Mouse (Mus musculus) embryonic facial prominence, embryonic 15.5 days (tissue): ENCODE measurements around the gene Aifm3. TPM values are rescaled to one million over a fixed set of nuclear protein-coding genes. Genes with fewer than 3 reads are reported as not detected.
A peak's percentile ranks its signal among the peaks of the same experiment; 100 is the strongest.
"Not testable (repeated sequence)": the region's sequence is repeated elsewhere in the genome, so short reads cannot be mapped to it uniquely, and the experiment has no call there.

Experiments used
- ATAC-seq: fragments of 200-750 bp; cut with Nextera tagmentation; 2 replicates; pipeline ENCODE4 v1.8.0; 2017; ENCODE audit warnings: low read depth, moderate TSS enrichment; ENCODE audit not compliant: insufficient number of reproducible peaks, low FRiP score, low TSS enrichment
- H3K27ac ChIP-seq: fragments of 300-500 bp; sonication (generic); replicated peaks from 2 replicates; pipeline ENCODE4 v1.5.1; 2015; ENCODE audit warnings: mild to moderate bottlenecking, inconsistent platforms
- H3K27me3 ChIP-seq: fragments of 300-500 bp; sonication (generic); 2 replicates; pipeline ENCODE4 v1.6.1; 2015; ENCODE audit warnings: inconsistent platforms
- H3K36me3 ChIP-seq: fragments of 300-500 bp; sonication (generic); 2 replicates; pipeline ENCODE4 v1.6.1; 2015; ENCODE audit warnings: mild to moderate bottlenecking, inconsistent platforms
- H3K4me1 ChIP-seq: fragments of 300-500 bp; sonication (generic); 2 replicates; pipeline ENCODE4 v1.6.1; 2015; ENCODE audit warnings: inconsistent platforms
- H3K4me2 ChIP-seq: fragments of 300-500 bp; sonication (generic); replicated peaks from 2 replicates; pipeline ENCODE4 v1.6.1; 2015; ENCODE audit warnings: mild to moderate bottlenecking, inconsistent platforms
- H3K4me3 ChIP-seq: fragments of 300-500 bp; sonication (generic); replicated peaks from 2 replicates; pipeline ENCODE4 v1.5.1; 2015; ENCODE audit warnings: mild to moderate bottlenecking, inconsistent platforms
- H3K9ac ChIP-seq: fragments of 300-500 bp; sonication (generic); 2 replicates; pipeline ENCODE4 v1.6.1; 2015; ENCODE audit warnings: inconsistent platforms
- H3K9me3 ChIP-seq: fragments of 300-500 bp; sonication (generic); replicated peaks from 2 replicates; pipeline ENCODE4 v1.6.1; 2016; ENCODE audit warnings: inconsistent platforms
- WGBS: fragments of 180-500 bp; shearing (Covaris S2); methylation state at CpG from one replicate; pipeline ENCODE4 v1.1.7; 2015; 5-methylcytosine and 5-hydroxymethylcytosine counted together
- polyA plus RNA-seq: library from polyadenylated mRNA; unstranded; fragments of >200 nt; fragmentation: Nextera tagmentation; extraction: Ambion mirVana; gene quantifications from 2 replicates; pipeline ENCODE4 v1.2.1, GENCODE M21; 2015

Aifm3 gene
- polyA plus RNA-seq, 1 experiment from 2014 or later: 4.3 TPM

DNA sequence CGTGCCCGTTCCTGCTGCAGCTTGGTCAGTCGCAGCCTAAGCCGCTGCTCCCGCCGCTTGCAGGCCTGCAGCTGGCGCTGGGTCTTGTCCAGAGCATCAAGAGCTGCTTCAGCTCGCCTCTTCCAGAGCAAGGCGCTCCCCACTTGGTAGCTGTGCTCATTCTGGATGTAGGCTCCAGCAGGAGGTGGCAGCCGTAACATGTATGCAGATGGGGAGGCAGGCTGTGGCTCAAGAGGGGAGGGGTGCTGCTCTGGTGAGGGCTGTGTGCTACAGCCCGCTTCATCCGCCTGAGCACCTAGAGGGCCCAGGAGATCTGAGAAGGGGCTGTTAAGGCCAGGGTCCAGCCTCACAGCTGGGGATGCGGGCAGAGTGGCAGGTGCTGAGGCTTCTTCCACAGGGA lies 38.9 kb downstream of the Aifm3 start:
- no peak overlapping the region for H3K27ac ChIP-seq
- no peaks in the 10 kb centered on the region for H3K27me3 ChIP-seq
- no peak overlapping the region for H3K9ac ChIP-seq
- H3K4me2 ChIP-seq: no peak overlapping the region
- no peaks in the 10 kb centered on the region for H3K9me3 ChIP-seq
- H3K4me3 ChIP-seq: no peak overlapping the region
- peaks cover 22% of the 10 kb centered on the region for H3K4me1 ChIP-seq
- no peak for ATAC-seq
- 85% methylated on average over 13 of the region's 13 CpGs for WGBS
- H3K36me3 ChIP-seq: peaks cover 58% of the 10 kb centered on the region

DNA sequence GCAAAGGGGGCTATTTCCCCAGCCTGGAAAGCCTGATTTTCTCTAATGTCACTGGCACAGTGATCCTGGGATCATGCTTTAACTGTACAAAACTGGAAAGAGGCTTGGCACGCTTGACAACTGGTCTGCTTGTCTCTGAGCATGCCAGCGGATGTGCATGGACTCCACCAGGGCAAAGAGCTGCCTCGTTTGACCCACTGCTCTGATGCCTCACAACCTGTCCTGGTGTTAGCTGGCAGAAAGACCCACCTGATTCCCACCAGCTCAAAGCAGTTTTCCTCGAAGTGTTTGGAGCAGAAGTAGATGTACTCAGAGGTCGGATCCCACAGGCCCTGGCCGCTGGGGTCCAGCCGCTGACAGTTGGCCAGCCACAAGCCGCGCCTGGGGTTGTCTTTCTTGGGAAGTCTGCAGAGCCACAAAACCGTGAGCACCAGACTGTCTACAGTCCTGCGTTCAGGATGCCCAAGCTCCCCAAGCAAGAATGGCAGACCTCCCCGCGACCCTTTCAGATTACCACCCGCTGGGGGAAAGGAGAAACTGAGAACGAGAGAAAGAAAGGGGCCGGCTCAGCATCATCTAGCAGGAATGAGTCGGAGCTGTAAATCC lies 40.7 kb downstream of the Aifm3 start:
- peaks cover 22% of the 10 kb centered on the region for H3K4me1 ChIP-seq
- peak overlapping the region; percentile 58 for H3K9ac ChIP-seq
- H3K4me3 ChIP-seq: peak overlapping the region; percentile 63
- no peak for ATAC-seq
- peak overlapping the region; percentile 75 for H3K4me2 ChIP-seq
- 13% methylated on average over 17 of the region's 17 CpGs for WGBS
- no peaks in the 10 kb centered on the region for H3K9me3 ChIP-seq
- H3K27me3 ChIP-seq: no peaks in the 10 kb centered on the region
- H3K27ac ChIP-seq: peak overlapping the region; percentile 97
- H3K36me3 ChIP-seq: peaks cover 43% of the 10 kb centered on the region

DNA sequence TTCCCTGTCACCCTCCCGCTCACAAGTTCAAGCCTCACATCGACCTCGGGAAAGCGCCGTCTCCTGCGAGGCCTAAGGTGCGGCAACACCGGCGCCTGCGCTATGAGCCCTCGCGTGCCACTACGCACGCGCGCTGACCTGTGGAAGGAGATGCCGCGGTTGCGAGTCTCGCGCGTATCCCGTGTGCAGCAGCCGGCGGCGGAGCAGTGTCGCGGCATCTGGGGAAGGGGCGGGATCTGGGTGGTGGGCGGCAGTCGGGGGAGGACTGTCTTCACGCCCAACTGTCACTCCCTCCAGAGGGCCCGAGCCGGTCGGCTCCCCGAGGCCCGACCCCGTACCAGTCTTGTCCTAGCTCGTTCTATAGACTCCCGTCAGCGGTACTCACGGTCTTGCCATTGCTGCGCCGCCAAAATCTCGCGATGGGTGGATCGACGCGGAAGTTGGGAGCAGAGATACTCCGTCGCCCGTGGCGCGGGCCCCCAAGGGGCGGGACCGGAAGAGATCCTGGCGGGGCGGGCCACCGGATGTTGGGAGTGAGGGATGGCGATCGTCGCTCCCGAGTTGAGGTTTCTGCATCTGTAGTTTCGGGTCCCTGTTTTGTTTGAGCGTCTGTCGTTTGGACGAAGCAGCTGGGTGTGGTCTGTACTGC lies 41.4 kb downstream of the Aifm3 start, which contains the start of gene Thap7:
Gene Thap7, minus strand, starts transcription at position 497 of the 649 bp plus-strand sequence.
- Histone ChIP-seq H3K4me3 (peak within 1 kb of the TSS; percentile 63), H3K27ac (peak within 1 kb of the TSS; percentile 97), H3K9ac (peak within 1 kb of the TSS; percentile 58), H3K4me2 (peak within 1 kb of the TSS; percentile 75), H3K9me3 (no peaks in the 10 kb centered on the region), H3K27me3 (no peaks in the 10 kb centered on the region), H3K36me3 (peaks cover 36% of the 10 kb centered on the region), H3K4me1 (peaks cover 22% of the 10 kb centered on the region)
- peak; percentile 96 for ATAC-seq
- WGBS: under 1% methylated on average over 67 of the region's 67 CpGs

GRCm38 (mm10) chr16:17532271-17532670 lies 42.9 kb downstream of the Aifm3 start:
- no peak for ATAC-seq

DNA sequence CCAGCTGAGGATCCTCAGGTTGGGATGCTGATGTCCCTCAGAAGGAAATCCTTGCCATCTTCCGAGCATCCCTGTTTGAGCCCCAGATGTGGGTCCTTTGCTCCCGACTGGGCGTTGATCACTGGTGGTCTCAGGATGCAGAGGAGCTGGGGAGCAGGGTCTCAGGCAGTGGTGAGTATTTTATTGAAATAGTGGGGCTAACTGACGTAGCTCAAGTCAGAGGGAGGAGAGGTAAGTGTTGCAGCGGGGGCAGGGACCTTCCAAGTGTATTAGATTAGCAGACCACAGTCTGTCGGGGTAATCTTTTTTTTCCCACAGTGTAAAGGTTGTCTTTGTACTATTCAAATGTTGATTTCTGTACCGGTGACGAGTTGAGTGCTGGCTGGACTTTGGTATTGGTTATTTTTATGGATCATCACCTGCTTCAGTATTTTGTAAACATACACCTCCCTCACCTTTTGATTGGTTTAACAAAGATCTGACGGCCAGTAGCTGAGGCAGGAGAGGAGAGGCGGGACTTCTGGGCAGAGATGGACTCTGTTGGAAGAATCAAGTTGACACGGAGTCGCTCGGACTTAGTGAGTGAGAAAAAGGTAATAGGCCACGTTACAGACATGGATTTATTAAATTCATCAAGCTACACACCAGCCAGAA lies 43.4 kb downstream of the Aifm3 start:
- Histone ChIP-seq H3K4me1 (peaks cover 22% of the 10 kb centered on the region), H3K9me3 (no peaks in the 10 kb centered on the region), H3K36me3 (peaks cover 16% of the 10 kb centered on the region), H3K27me3 (no peaks in the 10 kb centered on the region), H3K4me2 (no peak overlapping the region), H3K9ac (no peak overlapping the region), H3K4me3 (no peak overlapping the region), H3K27ac (no peak overlapping the region)
- no peak for ATAC-seq
- 72% methylated on average over 14 of the region's 14 CpGs for WGBS

More at GRCm38 (mm10) chr16:17532271-17532670, 42.9 kb downstream of the Aifm3 start:
- H3K4me3 ChIP-seq: no peak overlapping the region
- no peaks in the 10 kb centered on the region for H3K27me3 ChIP-seq
- peaks cover 22% of the 10 kb centered on the region for H3K4me1 ChIP-seq
- WGBS: 51% methylated on average over 4 of the region's 4 CpGs
- no peak overlapping the region for H3K27ac ChIP-seq
- no peaks in the 10 kb centered on the region for H3K9me3 ChIP-seq
- peaks cover 21% of the 10 kb centered on the region for H3K36me3 ChIP-seq
- no peak overlapping the region for H3K4me2 ChIP-seq
- no peak overlapping the region for H3K9ac ChIP-seq

DNA sequence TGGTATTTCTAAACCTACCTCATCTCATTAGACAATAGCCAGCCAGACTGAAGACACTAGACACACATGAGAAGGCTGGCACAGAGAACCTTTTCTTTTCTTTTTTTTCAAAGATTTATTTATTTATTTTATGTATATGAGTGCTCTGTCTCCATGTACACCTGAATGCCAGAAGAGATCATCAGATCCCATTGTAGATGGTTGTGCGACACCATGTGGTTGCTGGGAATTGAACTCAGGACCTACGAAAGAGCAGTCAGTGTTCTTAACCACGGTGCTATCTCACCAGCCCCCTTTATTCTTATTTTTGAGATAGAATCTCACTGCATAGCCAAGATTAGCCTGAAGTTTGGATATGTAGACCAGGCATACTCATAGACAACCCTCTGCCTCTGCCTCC lies 47.2 kb downstream of the Aifm3 start:
- ATAC-seq: no peak
- H3K4me2 ChIP-seq: no peak overlapping the region
- H3K4me3 ChIP-seq: no peak overlapping the region
- peaks cover 5% of the 10 kb centered on the region for H3K4me1 ChIP-seq
- no peak overlapping the region for H3K27ac ChIP-seq
- 89% methylated on average over 3 of the region's 3 CpGs for WGBS
- H3K9ac ChIP-seq: no peak overlapping the region
- peaks cover 4% of the 10 kb centered on the region; the same call in 1 of the 2 replicates for H3K27me3 ChIP-seq
- H3K9me3 ChIP-seq: no peaks in the 10 kb centered on the region
- H3K36me3 ChIP-seq: no peaks in the 10 kb centered on the region

- ATAC-seq: no peak
- no peak overlapping the region for H3K4me2 ChIP-seq
Observed at GRCm38 (mm10) chr16:17542632-17543031, 53.2 kb downstream of the Aifm3 start.

GRCm38 (mm10) chr16:17552837-17553236 lies 63.4 kb downstream of the Aifm3 start:
- Histone ChIP-seq H3K27ac (no peak overlapping the region), H3K36me3 (no peaks in the 10 kb centered on the region), H3K4me2 (no peak overlapping the region), H3K27me3 (no peaks in the 10 kb centered on the region), H3K4me1 (peaks cover 10% of the 10 kb centered on the region), H3K9ac (no peak overlapping the region), H3K9me3 (no peaks in the 10 kb centered on the region), H3K4me3 (no peak overlapping the region)
- no peak for ATAC-seq
- WGBS: 82% methylated on average over 7 of the region's 7 CpGs

More at GRCm38 (mm10) chr16:17542632-17543031, 53.2 kb downstream of the Aifm3 start:
- H3K27me3 ChIP-seq: peaks cover 4% of the 10 kb centered on the region; the same call in 1 of the 2 replicates
- WGBS: 55% methylated on average over 2 of the region's 2 CpGs
- no peak overlapping the region for H3K9ac ChIP-seq
- H3K4me1 ChIP-seq: no peaks in the 10 kb centered on the region
- H3K4me3 ChIP-seq: no peak overlapping the region
- no peaks in the 10 kb centered on the region for H3K9me3 ChIP-seq
- H3K36me3 ChIP-seq: no peaks in the 10 kb centered on the region
- H3K27ac ChIP-seq: no peak overlapping the region

DNA sequence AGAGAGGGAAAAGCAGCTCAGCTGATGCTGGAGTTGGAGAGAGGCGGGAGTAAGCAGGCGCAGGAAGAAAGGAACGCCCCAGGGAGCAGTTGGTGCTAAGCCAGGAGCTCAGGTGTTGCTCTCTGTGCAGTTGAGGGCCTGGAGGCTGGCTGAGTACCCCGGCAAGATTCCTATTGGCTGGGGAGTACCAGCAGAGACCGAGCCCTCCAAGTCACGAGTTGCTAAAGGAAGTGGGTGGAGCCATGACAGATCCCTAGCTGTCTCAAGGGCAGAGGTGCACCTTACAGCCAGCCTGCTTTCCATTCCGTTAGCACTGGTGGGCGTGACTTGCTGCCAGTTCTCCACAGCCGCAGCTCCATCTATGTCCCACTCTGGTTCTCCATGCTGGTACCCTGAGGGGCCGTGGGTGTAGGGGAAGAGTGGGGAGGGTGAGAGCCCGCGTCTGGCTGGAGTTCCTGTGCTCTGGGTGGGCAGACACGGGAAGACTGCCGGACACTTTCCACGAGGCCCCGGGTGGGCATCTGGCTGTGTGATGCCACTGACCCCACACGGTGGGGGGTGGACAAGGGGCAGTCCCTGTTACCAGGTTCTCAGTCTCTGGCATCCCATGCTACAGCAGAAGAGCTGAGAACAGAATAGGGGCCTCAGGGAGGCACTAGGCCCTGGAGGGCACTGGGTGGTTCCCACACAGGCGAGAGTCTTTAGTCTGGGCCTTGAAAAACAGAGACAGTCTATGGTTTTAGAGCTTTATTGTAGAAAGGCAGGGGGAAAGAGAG lies 64.7 kb downstream of the Aifm3 start:
- no peak overlapping the region for H3K9ac ChIP-seq
- peak overlapping the region; percentile 17 for H3K4me3 ChIP-seq
- H3K27ac ChIP-seq: no peak overlapping the region
- H3K9me3 ChIP-seq: no peaks in the 10 kb centered on the region
- H3K27me3 ChIP-seq: 0 out of 2 replicates have a peak, but pooled peaks cover 2% of the 10 kb centered on the region
- H3K4me2 ChIP-seq: peak overlapping the region; percentile 40
- H3K4me1 ChIP-seq: peaks cover 16% of the 10 kb centered on the region
- ATAC-seq: peak; percentile 89
- no peaks in the 10 kb centered on the region for H3K36me3 ChIP-seq
- 7% methylated on average over 18 of the region's 18 CpGs for WGBS

- H3K36me3 ChIP-seq, H3K27ac ChIP-seq, H3K27me3 ChIP-seq, H3K9me3 ChIP-seq, H3K9ac ChIP-seq, ATAC-seq, H3K4me3 ChIP-seq: not testable (repeated sequence)
- Histone ChIP-seq H3K4me1 (peaks cover 19% of the 10 kb centered on the region), H3K4me2 (peak overlapping the region; percentile 40; the same call in 1 of the 2 replicates)
- WGBS: 27% methylated on average over 4 of the region's 4 CpGs
Observed at GRCm38 (mm10) chr16:17554702-17555101, 65.3 kb downstream of the Aifm3 start.

- 84% methylated on average over 4 of the region's 4 CpGs for WGBS
- no peak overlapping the region for H3K4me3 ChIP-seq
- no peak overlapping the region for H3K9ac ChIP-seq
- H3K27me3 ChIP-seq: peaks cover 19% of the 10 kb centered on the region
- no peak overlapping the region for H3K4me2 ChIP-seq
- H3K36me3 ChIP-seq: no peaks in the 10 kb centered on the region
- no peaks in the 10 kb centered on the region for H3K9me3 ChIP-seq
- H3K4me1 ChIP-seq: peaks cover 25% of the 10 kb centered on the region
- ATAC-seq: no peak
- no peak overlapping the region for H3K27ac ChIP-seq
Observed at GRCm38 (mm10) chr16:17556180-17556579, 66.8 kb downstream of the Aifm3 start.
